Mouse (Mus musculus) heart, adult 2 months (tissue): Measurements from ENCODE around the gene Foxo3.

ENCODE experiments used
- CTCF ChIP-seq: fragments of 200-600 bp; IDR thresholded peaks from 2 replicates; pipeline ENCODE4 v1.8.1; 2022; ENCODE audit warnings: antibody characterized with exemption, mild to moderate bottlenecking, moderate library complexity
- EP300 ChIP-seq: fragments of 200-500 bp; IDR thresholded peaks from 2 replicates; pipeline ENCODE4 v1.6.1; 2011; ENCODE audit warnings: low read depth, low read length, control low read depth; ENCODE audit not compliant: insufficient read depth
- POLR2A ChIP-seq: fragments of 200-500 bp; IDR thresholded peaks from 2 replicates; pipeline ENCODE4 v1.6.1; 2011; ENCODE audit warnings: mild to moderate bottlenecking, low read depth, low read length, control low read depth; ENCODE audit not compliant: insufficient read depth

GRCm38 (mm10) chr10:42202561-42202960 is 74.0 kb downstream of the Foxo3 start:
- no peak for TF ChIP-seq CTCF
- TF ChIP-seq POLR2A: no peak
- TF ChIP-seq EP300: no peak
